Mouse (Mus musculus) lung, postnatal 0 days (tissue): ENCODE results near the gene Atp10a.

Experiments used
- CTCF ChIP-seq: IDR thresholded peaks from 2 replicates; pipeline ENCODE4 v1.5.1; 2016; ENCODE audit warnings: antibody characterized with exemption, mild to moderate bottlenecking
- EP300 ChIP-seq: IDR thresholded peaks from 2 replicates; pipeline ENCODE4 v1.6.1; 2016; ENCODE audit warnings: antibody characterized with exemption, mild to moderate bottlenecking, control low read depth

- TF ChIP-seq EP300: peak; percentile 78
- TF ChIP-seq CTCF: no peak
These were observed 116.2 kb downstream of the Atp10a start for GRCm38 (mm10) chr7:58772048-58772690.
